Mouse (Mus musculus) kidney, postnatal 0 days (tissue): ENCODE measurements around the gene Gucy2f. TPM values are rescaled to one million over a fixed set of nuclear protein-coding genes. Genes with fewer than 3 reads are reported as not detected.

ENCODE experiments used
- ATAC-seq: fragments of 200-750 bp; cut with Nextera tagmentation; replicated peaks from 2 replicates; pipeline ENCODE4 v1.8.0; 2017; ENCODE audit warnings: low read depth, moderate number of reproducible peaks, moderate TSS enrichment, moderate library complexity; ENCODE audit not compliant: low FRiP score
- DNase-seq: peaks from one replicate; pipeline ENCODE4 v3.0.0-alpha.2; 2016; ENCODE audit warnings: low spot score
- H3K27ac ChIP-seq: fragments of 300-500 bp; sonication (generic); 2 replicates; pipeline ENCODE4 v1.5.1; 2014; ENCODE audit warnings: mild to moderate bottlenecking
- H3K27me3 ChIP-seq: fragments of 300-500 bp; sonication (generic); 2 replicates; pipeline ENCODE4 v1.6.1; 2014; ENCODE audit warnings: low read length, mixed read lengths; ENCODE audit not compliant: insufficient read depth
- H3K36me3 ChIP-seq: fragments of 300-500 bp; sonication (generic); 2 replicates; pipeline ENCODE4 v1.6.1; 2014; ENCODE audit warnings: low read length, mixed read lengths; ENCODE audit not compliant: insufficient read depth
- H3K4me1 ChIP-seq: fragments of 300-500 bp; sonication (generic); replicated peaks from 2 replicates; pipeline ENCODE4 v1.6.1; 2014; ENCODE audit warnings: antibody characterized with exemption, low read length, mixed read lengths; ENCODE audit not compliant: insufficient read depth
- H3K4me2 ChIP-seq: fragments of 300-500 bp; sonication (generic); 2 replicates; pipeline ENCODE4 v1.6.1; 2014; ENCODE audit warnings: mild to moderate bottlenecking, low read length, moderate library complexity, mixed read lengths
- H3K4me3 ChIP-seq: fragments of 300-500 bp; sonication (generic); replicated peaks from 2 replicates; pipeline ENCODE4 v1.5.1; 2014; ENCODE audit warnings: low read depth, low read length
- H3K9ac ChIP-seq: fragments of 300-500 bp; sonication (generic); 2 replicates; pipeline ENCODE4 v1.6.1; 2014; ENCODE audit warnings: low read depth, low read length
- H3K9me3 ChIP-seq: fragments of 300-500 bp; sonication (generic); replicated peaks from 2 replicates; pipeline ENCODE4 v1.6.1; 2016; ENCODE audit warnings: low read length, inconsistent platforms, mixed read lengths
- CTCF ChIP-seq: IDR thresholded peaks from 2 replicates; pipeline ENCODE4 v1.5.1; 2016; ENCODE audit warnings: antibody characterized with exemption, low read depth, mild to moderate bottlenecking, moderate library complexity
- WGBS: fragments of 180-500 bp; shearing (Covaris S2); extraction: QIAGEN DNeasy Blood & Tissue Kit; methylation state at CpG from one replicate; pipeline ENCODE4 v1.1.7; 2014; 5-methylcytosine and 5-hydroxymethylcytosine counted together
- polyA plus RNA-seq: library from polyadenylated mRNA; unstranded; fragments of >200 nt; fragmentation: Nextera tagmentation; extraction: Ambion mirVana; gene quantifications from 2 replicates; pipeline ENCODE4 v1.2.1, GENCODE M21; 2015

Gene Gucy2f
- polyA plus RNA-seq, 1 experiment from 2014 or later, result not detected

GRCm38 (mm10) chrX:142189023-142189703 is 7.6 kb downstream of the Gucy2f start:
- H3K27ac ChIP-seq, result no peak overlapping the region
- no peak overlapping the region for H3K4me2 ChIP-seq
- H3K36me3 ChIP-seq, result no peaks in the 10 kb centered on the region
- no peak overlapping the region for H3K4me3 ChIP-seq
- TF ChIP-seq CTCF, result peak; percentile 66
- DNase-seq (peak; percentile 51), ATAC-seq (peak; percentile 59)
- H3K27me3 ChIP-seq, result no peaks in the 10 kb centered on the region
- H3K9ac ChIP-seq, result no peak overlapping the region
- no peaks in the 10 kb centered on the region for H3K9me3 ChIP-seq
- 41% methylated on average over 22 of the region's 22 CpGs for WGBS
- H3K4me1 ChIP-seq, result no peaks in the 10 kb centered on the region

- WGBS, result 65% methylated on average over 2 of the region's 2 CpGs
Observed at GRCm38 (mm10) chrX:142182026-142182425, 14.7 kb downstream of the Gucy2f start.

DNA sequence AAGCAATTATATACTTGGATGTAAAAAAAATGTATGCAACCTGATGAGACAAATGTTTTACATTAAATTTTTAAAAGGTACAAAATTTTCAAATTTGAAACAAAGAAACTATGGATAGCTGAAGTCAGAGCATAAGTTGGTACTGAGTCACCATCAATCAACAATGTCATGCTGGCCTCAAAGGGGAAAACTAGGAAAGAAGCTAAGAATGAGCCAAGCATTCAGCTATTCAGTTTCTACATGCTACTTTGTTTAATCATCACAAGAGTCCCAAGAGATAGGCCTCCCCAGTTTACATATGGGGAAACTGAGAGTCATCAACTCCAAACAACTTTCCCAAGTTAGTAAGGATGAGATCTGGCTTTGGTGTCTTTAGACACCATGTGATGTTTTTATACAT is 19.8 kb downstream of the Gucy2f start:
- H3K27me3 ChIP-seq, result no peaks in the 10 kb centered on the region
- ATAC-seq, result no peak
- TF ChIP-seq CTCF, result no peak
- DNase-seq, result no peak
- H3K4me3 ChIP-seq, result no peak overlapping the region
- no peaks in the 10 kb centered on the region for H3K9me3 ChIP-seq
- H3K36me3 ChIP-seq, result no peaks in the 10 kb centered on the region
- H3K27ac ChIP-seq, result no peak overlapping the region
- H3K4me2 ChIP-seq, result no peak overlapping the region
- no peaks in the 10 kb centered on the region for H3K4me1 ChIP-seq
- no peak overlapping the region for H3K9ac ChIP-seq

More at GRCm38 (mm10) chrX:142182026-142182425, 14.7 kb downstream of the Gucy2f start:
- H3K36me3 ChIP-seq, result no peaks in the 10 kb centered on the region
- no peak for TF ChIP-seq CTCF
- DNase-seq (no peak), ATAC-seq (no peak)
- no peaks in the 10 kb centered on the region for H3K27me3 ChIP-seq
- H3K27ac ChIP-seq, result no peak overlapping the region
- H3K9ac ChIP-seq, result no peak overlapping the region
- no peak overlapping the region for H3K4me3 ChIP-seq
- no peaks in the 10 kb centered on the region for H3K9me3 ChIP-seq
- H3K4me1 ChIP-seq, result no peaks in the 10 kb centered on the region
- H3K4me2 ChIP-seq, result no peak overlapping the region

- Histone ChIP-seq H3K4me2 (no peak overlapping the region), H3K27ac (no peak overlapping the region), H3K4me1 (no peaks in the 10 kb centered on the region), H3K36me3 (no peaks in the 10 kb centered on the region), H3K4me3 (no peak overlapping the region), H3K9me3 (no peaks in the 10 kb centered on the region), H3K9ac (no peak overlapping the region), H3K27me3 (no peaks in the 10 kb centered on the region)
- ATAC-seq (no peak), DNase-seq (no peak)
- no peak for TF ChIP-seq CTCF
Observed at GRCm38 (mm10) chrX:142115779-142116178, 81.0 kb downstream of the Gucy2f start.

GRCm38 (mm10) chrX:142111236-142111635 is 85.5 kb downstream of the Gucy2f start:
- 72% methylated on average over 6 of the region's 6 CpGs for WGBS
- Histone ChIP-seq H3K27me3 (no peaks in the 10 kb centered on the region), H3K4me3 (no peak overlapping the region), H3K4me2 (no peak overlapping the region), H3K27ac (no peak overlapping the region), H3K4me1 (no peaks in the 10 kb centered on the region), H3K9ac (no peak overlapping the region), H3K36me3 (no peaks in the 10 kb centered on the region), H3K9me3 (no peaks in the 10 kb centered on the region)
- TF ChIP-seq CTCF, result no peak
- ATAC-seq, result no peak
- no peak for DNase-seq

GRCm38 (mm10) chrX:142096904-142097303 is 99.8 kb downstream of the Gucy2f start:
- H3K27ac ChIP-seq, result no peak overlapping the region
- no peak for ATAC-seq
- no peaks in the 10 kb centered on the region for H3K9me3 ChIP-seq
- TF ChIP-seq CTCF, result peak; percentile 69
- no peak overlapping the region for H3K9ac ChIP-seq
- DNase-seq, result peak; percentile 52
- 47% methylated on average over 3 of the region's 3 CpGs for WGBS
- no peaks in the 10 kb centered on the region for H3K4me1 ChIP-seq
- no peak overlapping the region for H3K4me2 ChIP-seq
- no peaks in the 10 kb centered on the region for H3K27me3 ChIP-seq
- no peak overlapping the region for H3K4me3 ChIP-seq
- H3K36me3 ChIP-seq, result no peaks in the 10 kb centered on the region

DNA sequence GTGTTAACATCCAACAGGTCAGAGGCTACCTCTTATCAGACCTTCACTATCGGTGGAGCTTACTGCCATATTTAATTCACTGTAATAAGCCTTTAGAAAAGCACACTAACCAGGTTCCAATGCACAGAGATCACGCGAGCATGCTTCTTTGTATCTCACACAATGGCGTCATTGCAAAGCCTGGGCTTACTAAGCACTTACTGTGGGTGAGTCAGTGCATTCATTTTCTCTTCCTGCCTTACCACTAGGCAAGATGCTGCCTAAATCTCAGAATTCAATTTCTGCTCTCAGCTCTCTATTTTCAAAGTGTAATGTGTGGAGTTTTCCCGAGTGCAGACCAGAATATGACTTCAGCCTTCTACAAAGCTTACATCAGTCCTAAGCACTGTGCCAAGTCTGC is 101.2 kb downstream of the Gucy2f start:
- no peaks in the 10 kb centered on the region for H3K4me1 ChIP-seq
- no peaks in the 10 kb centered on the region for H3K9me3 ChIP-seq
- 84% methylated on average over 5 of the region's 5 CpGs for WGBS
- H3K4me3 ChIP-seq, result no peak overlapping the region
- H3K4me2 ChIP-seq, result no peak overlapping the region
- H3K9ac ChIP-seq, result no peak overlapping the region
- no peak for ATAC-seq
- no peaks in the 10 kb centered on the region for H3K27me3 ChIP-seq
- H3K36me3 ChIP-seq, result no peaks in the 10 kb centered on the region
- TF ChIP-seq CTCF, result no peak
- no peak overlapping the region for H3K27ac ChIP-seq
- no peak for DNase-seq
